Mouse (Mus musculus): ENCODE results near the gene Ntn1. TPM values are rescaled to one million over a fixed set of nuclear protein-coding genes. Genes with fewer than 3 reads are reported as not detected.

Ntn1 gene
- polyA plus RNA-seq, 1 experiment = 15.6 TPM

DNA sequence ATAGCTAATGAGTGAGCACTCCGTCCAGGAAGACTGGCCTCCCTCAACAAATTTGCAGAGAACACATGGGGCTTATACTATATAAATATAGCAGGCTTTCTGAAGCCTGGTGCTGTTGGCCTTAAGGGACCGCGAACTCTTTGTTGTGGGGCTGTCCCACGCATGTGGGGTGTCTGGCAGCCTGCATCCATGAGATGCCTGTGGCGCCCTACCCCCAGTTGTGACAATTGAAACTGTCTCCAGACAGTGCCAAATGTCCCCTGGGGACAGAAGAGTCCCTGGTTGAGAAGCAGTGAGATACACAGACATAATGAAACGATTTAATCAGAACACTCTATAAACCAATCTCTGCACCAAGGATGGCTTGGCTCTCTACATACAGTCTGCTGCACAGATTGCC is 150.5 kb downstream of the Ntn1 start:
- H3K4me3 ChIP-seq = no peak overlapping the region
- H3K36me3 ChIP-seq (ENCODE audit: control insufficient read depth, insufficient read depth) = no peaks in the 10 kb centered on the region
- H3K27me3 ChIP-seq (ENCODE audit: control insufficient read depth, insufficient read depth, insufficient read length) = no peaks in the 10 kb centered on the region
- no peaks in the 10 kb centered on the region for H3K79me2 ChIP-seq (ENCODE audit: control insufficient read depth, insufficient read depth)
- no peak overlapping the region for H3ac ChIP-seq (ENCODE audit: control insufficient read depth, insufficient read length)
- TF ChIP-seq POLR2A (IDR thresholded peaks at IDR 0.05; ENCODE audit: insufficient read length, low read depth) (no peak), CEBPB (IDR thresholded peaks at IDR 0.05; ENCODE audit: insufficient read depth, poor library complexity, severe bottlenecking) (no peak), POLR2AphosphoS2 (IDR thresholded peaks at IDR 0.05; ENCODE audit: insufficient read length, low read depth) (no peak)
- no peak overlapping the region for H3K4me2 ChIP-seq (ENCODE audit: low read depth)

DNA sequence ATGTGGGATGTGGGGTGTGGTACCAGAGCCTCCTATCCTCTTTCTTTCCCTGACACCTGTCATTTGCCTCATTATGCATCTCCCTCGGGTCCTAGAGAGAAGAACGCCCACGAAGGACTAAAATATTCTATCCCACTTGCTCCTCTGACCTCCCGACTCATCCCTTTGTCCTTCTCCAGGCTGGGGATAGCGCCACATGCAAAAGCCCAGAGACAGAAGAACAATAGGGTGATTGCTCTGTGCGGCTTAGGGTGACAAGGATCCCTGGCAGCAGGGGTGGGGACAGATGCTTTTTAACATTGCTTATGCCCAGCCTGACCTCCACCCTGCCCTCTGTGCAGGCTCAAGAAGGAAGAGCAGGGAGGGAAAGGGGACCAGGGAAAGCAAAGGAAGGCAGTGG is 152.7 kb downstream of the Ntn1 start:
- Histone ChIP-seq H3K79me2 (ENCODE audit: control insufficient read depth, insufficient read depth) (no peaks in the 10 kb centered on the region), H3ac (ENCODE audit: control insufficient read depth, insufficient read length) (no peak overlapping the region), H3K4me2 (ENCODE audit: low read depth) (no peak overlapping the region), H3K27me3 (ENCODE audit: control insufficient read depth, insufficient read depth, insufficient read length) (no peaks in the 10 kb centered on the region), H3K36me3 (ENCODE audit: control insufficient read depth, insufficient read depth) (no peaks in the 10 kb centered on the region), H3K4me3 (no peak overlapping the region)
- TF ChIP-seq CEBPB (IDR thresholded peaks at IDR 0.05; ENCODE audit: insufficient read depth, poor library complexity, severe bottlenecking) (no peak), MAX (IDR thresholded peaks at IDR 0.05; ENCODE audit: low read depth) (no peak), SRF (IDR thresholded peaks at IDR 0.05; ENCODE audit: control insufficient read depth, insufficient read length, low read depth) (no peak), TCF3 (IDR thresholded peaks at IDR 0.05; ENCODE audit: insufficient read length, low read depth) (no peak)

DNA sequence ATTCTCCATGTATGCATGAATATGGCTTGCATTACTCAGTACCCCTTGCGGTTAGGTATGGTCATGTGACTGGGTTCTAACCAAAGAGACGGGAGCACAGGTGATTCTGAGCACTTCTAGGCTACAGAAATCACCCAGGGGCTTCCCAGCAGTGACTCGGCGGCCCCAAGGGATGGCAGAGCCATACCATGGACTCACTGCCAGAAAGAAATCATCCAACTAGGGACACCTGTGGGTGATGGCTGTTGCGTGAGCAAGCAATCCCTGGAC is 155.7 kb downstream of the Ntn1 start:
- TF ChIP-seq MYOG (IDR thresholded peaks at IDR 0.05; ENCODE audit: control insufficient read depth in 1 of 3, insufficient read depth in 1 of 3, insufficient read length in 2 of 3, low read depth in 2 of 3) (no peak), TCF12 (IDR thresholded peaks at IDR 0.05; ENCODE audit: insufficient read depth, poor library complexity, severe bottlenecking) (no peak)
- Histone ChIP-seq H3K36me3 (ENCODE audit: control insufficient read depth, insufficient read depth) (no peaks in the 10 kb centered on the region), H3K4me2 (ENCODE audit: low read depth) (no peak overlapping the region), H3K27me3 (ENCODE audit: control insufficient read depth, insufficient read depth, insufficient read length) (no peaks in the 10 kb centered on the region), H3K79me2 (ENCODE audit: control insufficient read depth, insufficient read depth) (no peaks in the 10 kb centered on the region), H3K4me3 (no peak overlapping the region), H3ac (ENCODE audit: control insufficient read depth, insufficient read length) (no peak overlapping the region)

DNA sequence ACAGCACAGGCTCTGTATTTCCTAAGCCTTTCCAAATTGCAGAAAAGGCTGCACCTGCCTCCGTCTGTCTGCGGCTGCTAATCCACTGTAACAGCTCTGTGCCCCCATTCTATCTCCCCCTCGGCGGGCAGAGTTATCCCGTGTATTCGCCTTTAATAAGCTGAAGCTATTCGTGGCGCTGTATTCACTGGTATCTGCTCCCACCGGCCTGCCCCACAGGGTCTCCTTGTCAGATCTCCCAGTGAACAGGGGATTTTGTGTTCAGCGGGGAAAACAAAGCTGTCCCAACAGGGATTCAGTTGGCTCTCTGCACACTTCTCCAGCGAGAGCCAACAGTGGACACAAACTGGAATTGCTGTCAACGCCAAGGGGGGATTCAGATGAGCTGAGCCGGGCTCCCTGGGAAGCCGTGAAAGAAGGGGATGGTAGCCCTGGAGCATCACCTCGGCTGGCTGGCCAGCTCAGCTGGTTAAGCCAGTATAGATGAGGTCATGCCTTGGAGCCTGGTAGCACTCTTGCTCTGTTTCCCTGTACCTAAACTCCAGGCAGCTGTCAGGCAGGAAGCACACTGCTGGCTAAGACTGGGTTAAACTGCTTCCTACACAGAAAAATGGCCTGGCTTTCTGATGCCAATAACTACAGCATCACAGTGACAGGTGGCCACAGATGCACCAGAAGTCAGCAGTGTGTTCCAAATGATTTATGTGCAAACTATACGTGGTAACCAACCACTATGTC is 156.2 kb downstream of the Ntn1 start:
- H3ac ChIP-seq (ENCODE audit: control insufficient read depth, insufficient read length) = no peak overlapping the region
- no peak for TF ChIP-seq SRF (IDR thresholded peaks at IDR 0.05; ENCODE audit: control insufficient read depth, insufficient read length, low read depth)
- TF ChIP-seq MYOD1 (IDR thresholded peaks at IDR 0.05; ENCODE audit: control insufficient read depth in 1 of 3, insufficient read length in 2 of 3, low read depth in 2 of 3) = peak in 1 of 3 experiments; percentile 48
- TF ChIP-seq CEBPB (IDR thresholded peaks at IDR 0.05; ENCODE audit: insufficient read depth, poor library complexity, severe bottlenecking) = no peak
- no peak overlapping the region for H3K4me3 ChIP-seq
- no peak overlapping the region for H3K4me2 ChIP-seq (ENCODE audit: low read depth)
- no peaks in the 10 kb centered on the region for H3K27me3 ChIP-seq (ENCODE audit: control insufficient read depth, insufficient read depth, insufficient read length)
- H3K36me3 ChIP-seq (ENCODE audit: control insufficient read depth, insufficient read depth) = no peaks in the 10 kb centered on the region
- H3K79me2 ChIP-seq (ENCODE audit: control insufficient read depth, insufficient read depth) = no peaks in the 10 kb centered on the region

DNA sequence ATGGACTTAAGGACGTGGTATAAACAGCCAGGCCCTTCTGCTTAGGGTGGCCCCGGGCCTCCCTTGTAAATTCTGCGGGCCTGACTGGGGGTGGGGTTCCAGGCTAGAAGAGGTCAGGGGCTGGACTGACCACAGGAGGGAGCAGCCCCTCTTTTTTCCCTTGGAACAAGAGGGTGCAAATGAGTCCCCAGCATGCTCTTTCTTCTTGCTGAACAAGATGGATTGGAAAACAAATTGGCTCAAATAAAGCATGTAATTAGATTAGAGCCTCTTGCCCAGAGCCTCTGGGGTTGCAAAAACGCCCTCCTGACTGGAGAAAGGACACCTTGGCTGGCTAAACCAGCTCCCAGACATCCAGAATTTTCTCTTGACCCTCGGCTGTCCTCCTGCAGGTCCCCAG is 160.9 kb downstream of the Ntn1 start:
- Histone ChIP-seq H3K36me3 (ENCODE audit: control insufficient read depth, insufficient read depth) (no peaks in the 10 kb centered on the region), H3K4me3 (no peak overlapping the region), H3K79me2 (ENCODE audit: control insufficient read depth, insufficient read depth) (no peaks in the 10 kb centered on the region), H3K27me3 (ENCODE audit: control insufficient read depth, insufficient read depth, insufficient read length) (no peaks in the 10 kb centered on the region), H3ac (ENCODE audit: control insufficient read depth, insufficient read length) (no peak overlapping the region), H3K4me2 (ENCODE audit: low read depth) (no peak overlapping the region)
- TF ChIP-seq TCF3 (IDR thresholded peaks at IDR 0.05; ENCODE audit: insufficient read length, low read depth) = no peak
- no peak for TF ChIP-seq SRF (IDR thresholded peaks at IDR 0.05; ENCODE audit: control insufficient read depth, insufficient read length, low read depth)
- no peak for TF ChIP-seq POLR2AphosphoS2 (IDR thresholded peaks at IDR 0.05; ENCODE audit: insufficient read length, low read depth)

DNA sequence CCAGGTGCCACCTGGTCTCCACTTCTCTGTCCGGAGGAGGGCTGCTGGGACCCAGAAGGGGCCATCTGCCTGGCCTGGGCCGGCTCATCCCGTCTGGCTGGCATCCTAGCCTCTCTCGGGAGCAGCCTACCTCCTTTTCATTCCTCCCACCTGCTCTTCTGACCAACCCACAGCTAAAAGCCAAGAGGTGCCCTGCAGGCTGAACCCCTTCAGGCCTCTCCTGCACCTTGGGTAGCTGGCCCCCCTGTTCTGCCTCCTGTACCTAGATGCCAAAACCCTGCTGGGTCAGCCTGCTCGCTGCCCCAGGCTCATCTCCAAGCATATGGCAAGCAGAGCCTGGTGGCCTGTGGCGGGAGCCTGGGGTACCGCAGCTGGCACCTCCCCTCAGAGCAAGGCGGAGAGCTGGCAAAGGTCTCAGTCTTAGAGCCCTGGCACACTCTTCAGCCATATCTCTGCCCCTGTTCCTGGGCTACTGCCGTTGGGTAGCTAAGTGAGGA is 167.1 kb downstream of the Ntn1 start:
- Histone ChIP-seq H3K4me2 (ENCODE audit: low read depth) (no peak overlapping the region), H3K4me3 (no peak overlapping the region), H3ac (ENCODE audit: control insufficient read depth, insufficient read length) (no peak overlapping the region), H3K27me3 (ENCODE audit: control insufficient read depth, insufficient read depth, insufficient read length) (no peaks in the 10 kb centered on the region), H3K79me2 (ENCODE audit: control insufficient read depth, insufficient read depth) (no peaks in the 10 kb centered on the region), H3K36me3 (ENCODE audit: control insufficient read depth, insufficient read depth) (no peaks in the 10 kb centered on the region)
- TF ChIP-seq MAX (IDR thresholded peaks at IDR 0.05; ENCODE audit: low read depth) (no peak), CEBPB (IDR thresholded peaks at IDR 0.05; ENCODE audit: insufficient read depth, poor library complexity, severe bottlenecking) (no peak), USF1 (IDR thresholded peaks at IDR 0.05; ENCODE audit: low read depth) (no peak)

DNA sequence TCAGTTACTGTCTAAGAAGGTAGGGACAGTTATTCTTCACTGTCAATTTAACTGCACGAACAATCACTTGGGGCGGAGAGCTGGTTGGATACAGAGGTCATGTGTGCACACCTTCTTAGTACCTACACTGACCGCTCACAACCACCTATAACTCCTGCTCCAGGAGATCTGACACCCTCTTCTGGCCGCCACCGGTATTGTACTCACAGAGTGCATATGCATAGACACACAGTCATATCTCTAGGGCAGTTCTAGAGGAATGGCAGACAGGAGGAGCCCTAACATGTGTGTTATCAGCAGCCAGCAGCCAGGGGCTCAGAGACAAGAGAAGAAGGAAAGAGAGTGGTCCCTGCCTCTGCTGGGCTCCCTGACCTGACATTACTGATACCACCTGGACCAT is 169.1 kb downstream of the Ntn1 start:
- H3K4me3 ChIP-seq = no peak overlapping the region
- H3K36me3 ChIP-seq (ENCODE audit: control insufficient read depth, insufficient read depth) = no peaks in the 10 kb centered on the region
- no peaks in the 10 kb centered on the region for H3K79me2 ChIP-seq (ENCODE audit: control insufficient read depth, insufficient read depth)
- H3K27me3 ChIP-seq (ENCODE audit: control insufficient read depth, insufficient read depth, insufficient read length) = no peaks in the 10 kb centered on the region
- TF ChIP-seq USF1 (IDR thresholded peaks at IDR 0.05; ENCODE audit: low read depth) (no peak), MYOG (IDR thresholded peaks at IDR 0.05; ENCODE audit: control insufficient read depth in 1 of 3, insufficient read depth in 1 of 3, insufficient read length in 2 of 3, low read depth in 2 of 3) (no peak), POLR2A (IDR thresholded peaks at IDR 0.05; ENCODE audit: insufficient read length, low read depth) (no peak), CEBPB (IDR thresholded peaks at IDR 0.05; ENCODE audit: insufficient read depth, poor library complexity, severe bottlenecking) (no peak), MYOD1 (IDR thresholded peaks at IDR 0.05; ENCODE audit: control insufficient read depth in 1 of 3, insufficient read length in 2 of 3, low read depth in 2 of 3) (no peak), SRF (IDR thresholded peaks at IDR 0.05; ENCODE audit: control insufficient read depth, insufficient read length, low read depth) (no peak), REST (IDR thresholded peaks at IDR 0.05; ENCODE audit: insufficient read depth, insufficient read length) (no peak), E2F4 (IDR thresholded peaks at IDR 0.05; ENCODE audit: insufficient read depth) (no peak), MAX (IDR thresholded peaks at IDR 0.05; ENCODE audit: low read depth) (no peak), TCF3 (IDR thresholded peaks at IDR 0.05; ENCODE audit: insufficient read length, low read depth) (no peak), TCF12 (IDR thresholded peaks at IDR 0.05; ENCODE audit: insufficient read depth, poor library complexity, severe bottlenecking) (no peak), POLR2AphosphoS2 (IDR thresholded peaks at IDR 0.05; ENCODE audit: insufficient read length, low read depth) (no peak)
- H3ac ChIP-seq (ENCODE audit: control insufficient read depth, insufficient read length) = no peak overlapping the region
- no peak overlapping the region for H3K4me2 ChIP-seq (ENCODE audit: low read depth)

Measured in myocyte (in vitro differentiated cells).